Mouse (Mus musculus) C2C12 (cell line): ENCODE results near the gene Sntn. TPM values are rescaled to one million over a fixed set of nuclear protein-coding genes. Genes with fewer than 3 reads are reported as not detected.

Experiments
- H3K27me3 ChIP-seq: one replicate; pipeline ENCODE4 v1.6.1; 2011; ENCODE audit not compliant: control insufficient read depth, insufficient read depth, insufficient read length
- H3K36me3 ChIP-seq: one replicate; pipeline ENCODE4 v1.6.1; 2011; ENCODE audit not compliant: control insufficient read depth, insufficient read depth
- H3K4me3 ChIP-seq: one replicate; pipeline ENCODE4 v1.5.1; 2011; ENCODE audit warnings: mild to moderate bottlenecking, control low read depth; ENCODE audit not compliant: poor library complexity, insufficient read depth, severe bottlenecking
- H3K79me2 ChIP-seq: one replicate; pipeline ENCODE4 v1.6.1; 2011; ENCODE audit not compliant: control insufficient read depth, insufficient read depth
- H3K79me3 ChIP-seq: one replicate; pipeline ENCODE4 v1.6.1; 2011; ENCODE audit warnings: low read depth, control low read depth
- H3ac ChIP-seq: one replicate; pipeline ENCODE3; 2011; ENCODE audit warnings: low read depth; ENCODE audit not compliant: control insufficient read depth, insufficient read length
- CEBPB ChIP-seq: IDR thresholded peaks from one replicate; pipeline ENCODE4 v1.6.1; 2011; ENCODE audit warnings: low read depth, mild to moderate bottlenecking, control low read depth, moderate library complexity
- CTCF ChIP-seq: IDR thresholded peaks from one replicate; pipeline ENCODE4 v1.5.1; 2011; ENCODE audit not compliant: control insufficient read depth, insufficient read depth, insufficient read length
- FOSL1 ChIP-seq: IDR thresholded peaks from one replicate; pipeline ENCODE4 v1.8.0; 2011; ENCODE audit warnings: mild to moderate bottlenecking, low read length; ENCODE audit not compliant: poor library complexity, insufficient read depth, severe bottlenecking
- MAX ChIP-seq: IDR thresholded peaks from one replicate; pipeline ENCODE4 v1.6.1; 2011; ENCODE audit warnings: mild to moderate bottlenecking, control low read depth
- MYOD1 ChIP-seq: IDR thresholded peaks from one replicate; pipeline ENCODE4 v1.6.1; 2011; ENCODE audit warnings: low read depth; ENCODE audit not compliant: control insufficient read depth, insufficient read length
- MYOG ChIP-seq: IDR thresholded peaks from one replicate; pipeline ENCODE4 v1.6.1; 2011; ENCODE audit not compliant: control insufficient read depth, insufficient read length; ENCODE audit errors: extremely low read depth
- USF1 ChIP-seq: IDR thresholded peaks from one replicate; pipeline ENCODE4 v1.6.1; 2011; ENCODE audit warnings: low read depth, mild to moderate bottlenecking, control low read depth, moderate library complexity
- long read RNA-seq, 2 experiments: library from polyadenylated mRNA; unstranded; transcript quantifications; one replicate each; pipeline ENCODE4 v2.0.0; 2019 to 2020
- polyA plus RNA-seq: library from polyadenylated mRNA; unstranded; fragments of >200 nt; fragmentation: generic; extraction: Trizol; gene quantifications from one replicate; pipeline ENCODE4 v1.2.1, GENCODE M21; 2012; ENCODE audit warnings: missing spikeins

Sntn gene
- not detected for polyA plus RNA-seq
- long read RNA-seq, experiment 1, result 0 reads
- long read RNA-seq, experiment 2, result 0 reads

DNA sequence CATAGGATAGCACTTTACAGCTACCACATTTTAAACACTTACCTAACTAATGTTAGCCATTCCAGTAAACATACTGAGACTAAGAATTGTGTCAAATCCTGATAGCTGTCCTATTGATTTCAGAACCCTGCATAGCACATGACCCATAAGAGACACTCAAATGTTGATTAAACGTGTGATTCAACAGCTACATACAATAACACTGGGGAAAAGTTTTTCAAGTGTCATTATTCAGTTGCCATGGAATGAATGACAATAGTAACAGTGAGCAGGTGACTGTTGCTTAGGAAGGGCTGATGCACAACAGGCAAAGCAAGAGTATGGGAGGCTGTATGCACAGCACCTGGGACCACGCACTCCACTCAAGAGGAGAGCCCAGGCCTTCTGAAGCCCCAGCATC, at the start of gene Sntn:
TSS of gene Sntn (plus strand) at position 301 of the 400 bp plus-strand sequence.
- TF ChIP-seq CEBPB (no peak), USF1 (no peak), MAX (no peak), MYOD1 (no peak), MYOG (no peak), FOSL1 (no peak), CTCF (no peak)
- Histone ChIP-seq H3K79me2 (no peaks in the 10 kb centered on the region), H3K79me3 (no peaks in the 10 kb centered on the region), H3ac (no peak within 1 kb of the TSS), H3K36me3 (no peaks in the 10 kb centered on the region), H3K4me3 (no peak within 1 kb of the TSS), H3K27me3 (no peaks in the 10 kb centered on the region)

DNA sequence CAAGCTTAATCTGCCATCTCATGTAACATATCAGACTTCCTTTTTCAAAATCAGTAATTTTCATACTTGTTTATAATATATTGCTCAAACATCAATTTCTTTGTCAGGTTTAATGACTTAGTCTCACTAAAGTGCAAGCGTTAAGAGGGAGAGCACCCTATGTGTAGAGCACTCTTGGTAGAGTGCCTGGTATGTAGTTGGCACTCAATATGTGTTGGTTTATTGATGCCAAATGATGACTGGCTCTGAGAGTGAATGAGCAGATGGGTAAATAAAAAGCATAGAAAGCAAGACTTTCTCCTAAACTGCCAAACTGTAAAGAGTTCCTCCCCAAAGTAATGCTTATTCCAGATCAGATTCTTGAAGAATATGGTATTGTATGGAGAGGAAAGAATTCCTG, 20.8 kb upstream of the Sntn start:
- no peaks in the 10 kb centered on the region for H3K79me2 ChIP-seq
- H3K79me3 ChIP-seq, result no peaks in the 10 kb centered on the region
- H3ac ChIP-seq, result no peak overlapping the region
- no peak overlapping the region for H3K4me3 ChIP-seq
- no peaks in the 10 kb centered on the region for H3K27me3 ChIP-seq
- no peaks in the 10 kb centered on the region for H3K36me3 ChIP-seq
- TF ChIP-seq MYOD1 (no peak), FOSL1 (no peak), CEBPB (no peak), MYOG (no peak), USF1 (no peak), CTCF (no peak), MAX (no peak)

DNA sequence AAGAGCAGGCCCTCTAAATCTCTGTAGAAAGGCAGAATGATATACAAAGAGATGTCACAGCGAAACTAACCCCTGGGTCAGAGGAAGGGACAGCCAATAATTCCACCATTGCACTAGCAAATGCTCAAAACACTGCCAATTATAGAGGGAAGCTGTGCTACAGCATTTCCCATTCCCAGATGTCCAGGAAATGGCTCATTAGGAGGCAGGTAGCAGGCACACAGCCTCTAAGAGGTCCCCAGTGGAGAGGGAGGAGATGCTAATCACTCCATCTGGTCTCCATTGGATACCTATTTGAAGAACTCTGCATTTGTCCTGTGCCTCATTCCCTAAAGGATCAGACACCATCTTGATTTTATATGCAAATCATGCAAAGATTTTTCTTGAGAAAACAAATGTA, 19.6 kb upstream of the Sntn start:
- no peaks in the 10 kb centered on the region for H3K36me3 ChIP-seq
- no peaks in the 10 kb centered on the region for H3K79me3 ChIP-seq
- H3K4me3 ChIP-seq, result no peak overlapping the region
- no peak overlapping the region for H3ac ChIP-seq
- no peak for TF ChIP-seq CEBPB
- TF ChIP-seq CTCF, result no peak
- no peak for TF ChIP-seq FOSL1
- TF ChIP-seq MAX, result no peak
- TF ChIP-seq USF1, result no peak
- no peak for TF ChIP-seq MYOG
- TF ChIP-seq MYOD1, result no peak
- no peaks in the 10 kb centered on the region for H3K79me2 ChIP-seq
- no peaks in the 10 kb centered on the region for H3K27me3 ChIP-seq

DNA sequence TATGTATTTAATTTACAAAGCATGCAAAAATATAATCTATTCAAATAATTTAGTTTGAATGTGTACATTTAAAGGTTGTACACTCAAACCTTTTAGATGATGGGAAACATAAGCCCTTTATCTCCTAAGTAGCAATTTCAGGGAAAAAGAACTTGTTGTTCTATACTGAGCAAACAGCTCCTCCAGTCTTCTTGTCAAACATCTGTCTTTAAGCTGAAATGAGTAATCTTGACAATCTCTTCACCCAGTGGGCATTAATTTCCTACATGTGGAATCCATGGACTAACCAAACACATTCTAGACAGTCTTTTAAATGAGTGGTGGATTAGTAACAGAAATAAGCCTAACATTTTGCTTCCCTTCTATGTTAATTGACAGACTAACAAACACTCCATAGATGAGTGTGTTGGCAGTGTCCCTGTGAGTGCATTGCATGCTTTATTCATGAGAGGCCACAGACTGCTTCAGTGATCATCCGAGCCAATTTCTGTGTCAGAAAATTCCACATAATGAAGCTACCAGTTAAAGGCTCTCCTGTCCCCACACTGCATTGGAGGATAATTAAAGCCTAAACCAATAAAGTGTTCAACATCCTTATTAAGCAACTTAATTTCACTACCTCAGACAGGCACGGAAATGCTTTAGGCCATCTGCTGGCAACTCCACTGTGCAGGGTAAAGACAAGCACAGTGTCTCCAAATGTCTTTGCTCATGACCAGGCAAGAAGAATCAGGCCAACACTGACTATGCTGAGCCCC, 19.0 kb upstream of the Sntn start:
- Histone ChIP-seq H3ac (no peak overlapping the region), H3K4me3 (no peak overlapping the region), H3K79me2 (no peaks in the 10 kb centered on the region), H3K79me3 (no peaks in the 10 kb centered on the region), H3K27me3 (no peaks in the 10 kb centered on the region), H3K36me3 (no peaks in the 10 kb centered on the region)
- TF ChIP-seq USF1 (no peak), MYOG (no peak), MAX (no peak), CEBPB (no peak), CTCF (no peak), MYOD1 (no peak), FOSL1 (no peak)

DNA sequence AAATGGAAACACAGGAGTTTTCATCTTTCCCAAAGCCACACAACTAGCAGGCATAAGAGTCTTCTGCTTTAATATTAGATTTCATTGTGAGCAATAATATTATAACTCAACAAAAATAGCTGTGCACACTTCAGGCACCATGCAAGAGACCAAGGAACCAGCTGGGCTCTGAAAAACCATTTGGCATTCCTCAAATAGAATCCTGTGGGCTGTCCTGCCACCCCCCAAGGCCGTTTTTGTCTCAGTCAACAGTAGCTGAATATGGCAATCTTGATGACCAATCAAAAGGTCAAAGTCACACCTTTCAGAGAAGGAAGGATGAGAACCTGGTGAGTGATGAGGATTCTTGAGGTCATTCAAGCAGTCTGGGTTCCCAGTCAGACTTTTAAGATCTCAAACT, 16.0 kb downstream of the Sntn start:
- Histone ChIP-seq H3ac (no peak overlapping the region), H3K79me3 (no peaks in the 10 kb centered on the region)

More for the DNA sequence above, 16.0 kb downstream of the Sntn start:
- TF ChIP-seq MYOD1 (no peak), MYOG (no peak), FOSL1 (no peak), USF1 (no peak), CTCF (no peak), MAX (no peak), CEBPB (no peak)
- H3K36me3 ChIP-seq, result no peaks in the 10 kb centered on the region
- no peaks in the 10 kb centered on the region for H3K27me3 ChIP-seq
- H3K79me2 ChIP-seq, result no peaks in the 10 kb centered on the region
- H3K4me3 ChIP-seq, result no peak overlapping the region
